Mouse (Mus musculus) olfactory bulb, adult 2 months (tissue): ENCODE measurements around the gene Atp4a.

Experiments used
- CTCF ChIP-seq: fragments of 200-500 bp; IDR thresholded peaks from 2 replicates; pipeline ENCODE4 v1.5.1; 2012; ENCODE audit warnings: low read depth, mild to moderate bottlenecking, low read length, moderate library complexity; ENCODE audit not compliant: insufficient read depth
- POLR2A ChIP-seq: fragments of 200-500 bp; IDR thresholded peaks from 2 replicates; pipeline ENCODE4 v1.6.1; 2012; ENCODE audit warnings: mild to moderate bottlenecking, low read depth, low read length, moderate library complexity; ENCODE audit not compliant: insufficient read depth

- TF ChIP-seq POLR2A: no peak
- no peak for TF ChIP-seq CTCF
Measured at GRCm38 (mm10) chr7:30698101-30698500, 13.9 kb upstream of the Atp4a start.
